ENCODE assay signal across 26 mouse cellular contexts in the genomic region with DNA sequence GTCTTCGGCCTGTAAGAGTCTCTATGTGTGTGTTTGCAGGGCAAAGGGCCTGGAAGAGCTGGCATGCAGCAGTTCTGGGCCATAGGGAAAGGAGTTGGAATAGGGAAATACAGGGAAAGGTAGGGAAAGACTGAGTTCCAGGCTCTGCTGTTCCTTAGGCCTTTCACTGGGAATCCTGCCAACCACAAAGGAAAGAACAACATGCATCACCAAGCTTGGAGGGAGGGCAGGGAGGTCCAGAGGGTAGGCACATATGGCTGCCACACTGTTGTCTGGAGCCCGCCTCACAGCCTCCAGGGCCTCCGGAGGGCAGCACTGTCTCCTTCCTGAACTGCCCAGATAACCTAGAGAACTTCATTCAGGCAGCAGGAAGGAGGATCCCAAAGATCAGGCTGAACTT. TPM values are rescaled to one million over a fixed set of nuclear protein-coding genes. Genes with fewer than 3 reads are reported as not detected.
DNase-seq lines count a peak whose midpoint lies in the region; ATAC-seq and TF ChIP-seq lines count a peak whose summit lies in the region.
"Had no signal": no experiment of that assay in that cellular context is flagged by ENCODE, and none has a peak within 500 bp of the region (broad histone marks: within the 10 kb centered on the region; RNA-seq: fewer than 3 reads in every experiment).

No protein-coding gene starts in this region.

- H3K4me3 ChIP-seq in intestine, postnatal 0 days (ENCODE audit: low read depth, low read length) = no peak overlapping the region
- H3K4me3 ChIP-seq in intestine, embryonic 16.5 days (ENCODE audit: low read length) = no peak overlapping the region
- H3K4me3 ChIP-seq: erythroblast, embryonic 14.5 days; heart, embryonic 10.5 days; liver, embryonic 12.5 days; megakaryocyte, embryonic 14.5 days; neural tube, embryonic 13.5 days had no signal

- 87% methylated on average over 3 of the region's 3 CpGs for WGBS in intestine, postnatal 0 days
- WGBS in intestine, embryonic 16.5 days = 87% methylated on average over 3 of the region's 3 CpGs

- peaks cover 74% of the 10 kb centered on the region for H3K36me3 ChIP-seq in intestine, postnatal 0 days (ENCODE audit: control insufficient read depth, insufficient read depth)
- peaks cover 9% of the 10 kb centered on the region for H3K36me3 ChIP-seq in intestine, embryonic 16.5 days (ENCODE audit: control insufficient read depth, insufficient read depth, low read length)

- H3K9me3 ChIP-seq in intestine, postnatal 0 days (ENCODE audit: control insufficient read depth) = no peaks in the 10 kb centered on the region
- H3K9me3 ChIP-seq in intestine, embryonic 16.5 days (ENCODE audit: control insufficient read depth, low read length) = no peaks in the 10 kb centered on the region
- H3K9me3 ChIP-seq: heart, embryonic 10.5 days; liver, embryonic 12.5 days; megakaryocyte, embryonic 14.5 days; neural tube, embryonic 13.5 days had no signal

- no peaks in the 10 kb centered on the region for H3K4me1 ChIP-seq in intestine, postnatal 0 days (replicated peaks; ENCODE audit: control insufficient read depth, insufficient read depth, low read length)
- H3K4me1 ChIP-seq in intestine, embryonic 16.5 days (ENCODE audit: control insufficient read depth, insufficient read depth, low read length) = no peaks in the 10 kb centered on the region
- H3K4me1 ChIP-seq: heart, embryonic 10.5 days; liver, embryonic 12.5 days; neural tube, embryonic 13.5 days had no signal

- no peak overlapping the region for H3K4me2 ChIP-seq in intestine, postnatal 0 days (replicated peaks; ENCODE audit: low read depth)
- no peak overlapping the region for H3K4me2 ChIP-seq in intestine, embryonic 16.5 days (ENCODE audit: low read depth, low read length)
- H3K4me2 ChIP-seq: hindbrain, embryonic 14.5 days; liver, embryonic 12.5 days; lung, embryonic 14.5 days; neural tube, embryonic 13.5 days had no signal

- TF ChIP-seq POLR2A in brain, embryonic 14.5 days (IDR thresholded peaks at IDR 0.05; ENCODE audit: borderline replicate concordance, extremely low read depth, insufficient read depth, insufficient read length, poor library complexity, severe bottlenecking) = no peak

- no peaks in the 10 kb centered on the region for H3K27me3 ChIP-seq in intestine, postnatal 0 days (replicated peaks; ENCODE audit: control insufficient read depth, insufficient read depth, low read length)
- no peaks in the 10 kb centered on the region for H3K27me3 ChIP-seq in intestine, embryonic 16.5 days (replicated peaks; ENCODE audit: control insufficient read depth, insufficient read depth, low read length)
- H3K27me3 ChIP-seq: liver, embryonic 12.5 days; megakaryocyte, embryonic 14.5 days; neural tube, embryonic 13.5 days; Patski had no signal

- no peak overlapping the region for H3K27ac ChIP-seq in intestine, postnatal 0 days (ENCODE audit: low read depth, low read length)
- no peak overlapping the region for H3K27ac ChIP-seq in intestine, embryonic 16.5 days (ENCODE audit: low read length)
- H3K27ac ChIP-seq: heart, embryonic 10.5 days; hindbrain, embryonic 14.5 days; liver, embryonic 12.5 days; neural tube, embryonic 13.5 days had no signal

- no peak overlapping the region for H3K9ac ChIP-seq in intestine, postnatal 0 days (ENCODE audit: low read depth, low read length)
- no peak overlapping the region for H3K9ac ChIP-seq in intestine, embryonic 16.5 days (ENCODE audit: low read depth, low read length)
- H3K9ac ChIP-seq: hindbrain, embryonic 14.5 days; liver, embryonic 12.5 days; lung, embryonic 14.5 days; neural tube, embryonic 13.5 days had no signal

- peak; percentile 66 for DNase-seq in 3T3-L1 (ENCODE audit: low read depth, low spot score)
- peak; percentile 20 for DNase-seq in brain, embryonic 14.5 days (ENCODE audit: low read depth)
- DNase-seq in cerebellum, postnatal 10 days = peak; percentile 67 to 70
- no peak for DNase-seq in thymus, adult 18-20 months
- no peak for DNase-seq in heart, adult 11 months
- DNase-seq: adrenal gland, postnatal 25 days; gastrocnemius, postnatal 36 days; heart, postnatal 10 days; kidney, adult 18-20 months; layer of hippocampus, postnatal 36 days; lung, embryonic 14.5 days; right cerebral cortex, postnatal 14 days; thymus, postnatal 25 days had no signal

- no peak for ATAC-seq in intestine, postnatal 0 days
- no peak for ATAC-seq in intestine, embryonic 16.5 days
- ATAC-seq: activated CD4-positive, CD25-positive, alpha-beta regulatory T cell, adult 4 months; forebrain, embryonic 14.5 days; liver, embryonic 12.5 days; Patski had no signal

- peak; percentile 26 for TF ChIP-seq CTCF in intestine, postnatal 0 days (IDR thresholded peaks at IDR 0.05; ENCODE audit: low read depth)
- TF ChIP-seq CTCF in brain, embryonic 14.5 days (IDR thresholded peaks at IDR 0.05; ENCODE audit: borderline replicate concordance, extremely low read depth, insufficient read depth, insufficient read length) = no peak

RNA-seq across cellular contexts. Expression of gene Qsox2, which starts 13.4 kb away (rescaled TPM):
- polyA plus RNA-seq in intestine, postnatal 0 days (2015; fragmentation: Nextera tagmentation; extraction: Ambion mirVana) = 7.0 and 7.5 TPM in 2 replicates
- polyA plus RNA-seq in intestine, embryonic 16.5 days (2015; fragmentation: Nextera tagmentation; extraction: Ambion mirVana) = 23.8 and 25.1 TPM in 2 replicates
- polyA plus RNA-seq in brain, embryonic 14.5 days (2012; rRNA removed) = 19.1 and 20.1 TPM in 2 replicates

RNA-seq across cellular contexts. Expression of gene Lhx3, which starts 15.9 kb away (rescaled TPM):
- polyA plus RNA-seq in intestine, postnatal 0 days (2015; fragmentation: Nextera tagmentation; extraction: Ambion mirVana) = 0.10 TPM in 1 of 2 replicates, not detected in the other
- polyA plus RNA-seq in intestine, embryonic 16.5 days (2015; fragmentation: Nextera tagmentation; extraction: Ambion mirVana) = 0.09 TPM in 1 of 2 replicates, not detected in the other
- 1.6 and 3.3 TPM in 2 replicates for polyA plus RNA-seq in brain, embryonic 14.5 days (2012; rRNA removed)
- polyA plus RNA-seq: activated CD4-positive, CD25-positive, alpha-beta regulatory T cell, adult 4 months; C2C12; erythroblast, embryonic 14.5 days; forebrain, embryonic 14.5 days; liver, embryonic 12.5 days; lung, embryonic 14.5 days; Patski; stomach, embryonic 16.5 days had no signal

Comparison
In these comparisons a context has a peak if more than half of its experiments do, and no peak if none do; other contexts are left out.
1. DNase-seq: peak in 3T3-L1 (single experiment), brain, embryonic 14.5 days (single experiment) and cerebellum, postnatal 10 days (2 of 2); none in thymus, adult 18-20 months (0 of 2) and heart, adult 11 months (single experiment).